Mouse (Mus musculus): ENCODE data around the gene Pqbp1. TPM values are rescaled to one million over a fixed set of nuclear protein-coding genes. Genes with fewer than 3 reads are reported as not detected.

Gene Pqbp1
- total and polyA plus RNA-seq, 3 experiments, result 20.4 to 30.7 (median 25.1) TPM

DNA sequence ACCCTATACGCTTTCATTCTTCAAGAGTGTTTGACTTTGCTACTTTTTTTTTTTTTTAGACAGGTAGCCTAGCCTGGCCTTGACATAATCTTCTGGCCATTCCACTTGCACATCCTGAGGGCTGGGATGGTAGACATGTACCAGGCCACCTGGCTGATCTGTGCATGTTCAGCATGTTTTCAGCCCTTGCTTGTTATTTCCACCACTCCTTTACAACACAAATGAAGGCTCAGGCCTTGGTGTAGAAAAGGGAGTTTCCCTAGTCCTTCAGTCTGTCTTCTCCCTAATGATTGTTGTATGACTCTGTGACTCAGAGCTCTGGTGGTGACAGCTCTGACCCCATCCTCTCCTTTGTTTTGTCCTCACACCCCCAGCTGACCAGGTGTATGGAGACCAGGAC, 31.9 kb downstream of the Pqbp1 start:
- no peaks in the 10 kb centered on the region for H3K36me3 ChIP-seq (ENCODE audit: control insufficient read depth, insufficient read depth, low read length)
- no peak overlapping the region for H3K27ac ChIP-seq
- intact Hi-C loops (cut with DNase I), result no loop called here
- no peak for DNase-seq
- TF ChIP-seq EP300 (IDR thresholded peaks at IDR 0.05; ENCODE audit: insufficient read depth, low read depth, low read length) (no peak), POLR2A (IDR thresholded peaks at IDR 0.05; ENCODE audit: insufficient read depth, low read depth, low read length) (no peak)
- no peaks in the 10 kb centered on the region; the same call in 1 of the 2 replicates for H3K79me2 ChIP-seq (replicated peaks; ENCODE audit: control insufficient read depth, insufficient read depth, low read length)
- no peak overlapping the region for H3K9ac ChIP-seq (ENCODE audit: low read depth, low read length)
- no peaks in the 10 kb centered on the region for H3K27me3 ChIP-seq (ENCODE audit: control insufficient read depth, insufficient read depth, low read length)
- no peaks in the 10 kb centered on the region for H3K4me1 ChIP-seq (ENCODE audit: control insufficient read depth, insufficient read depth, low read length)
- 83% methylated on average over 1 of the region's 1 CpGs for WGBS
- no peak overlapping the region for H3K4me3 ChIP-seq

- Histone ChIP-seq H3K27me3 (ENCODE audit: control insufficient read depth, insufficient read depth, low read length) (no peaks in the 10 kb centered on the region), H3K4me1 (ENCODE audit: control insufficient read depth, insufficient read depth, low read length) (no peaks in the 10 kb centered on the region), H3K79me2 (replicated peaks; ENCODE audit: control insufficient read depth, insufficient read depth, low read length) (no peaks in the 10 kb centered on the region; the same call in 1 of the 2 replicates), H3K4me3 (no peak overlapping the region), H3K9ac (ENCODE audit: low read depth, low read length) (no peak overlapping the region), H3K27ac (no peak overlapping the region), H3K36me3 (ENCODE audit: control insufficient read depth, insufficient read depth, low read length) (no peaks in the 10 kb centered on the region)
- no peak for TF ChIP-seq CTCF (IDR thresholded peaks at IDR 0.05)
- no peak for TF ChIP-seq POLR2A (IDR thresholded peaks at IDR 0.05; ENCODE audit: insufficient read depth, low read depth, low read length)
- TF ChIP-seq EP300 (IDR thresholded peaks at IDR 0.05; ENCODE audit: insufficient read depth, low read depth, low read length), result no peak
- 69% methylated on average over 2 of the region's 2 CpGs for WGBS
- intact Hi-C loops (cut with DNase I), result no loop called here
- no peak for DNase-seq
These were observed 33.3 kb downstream of the Pqbp1 start for GRCm38 (mm10) chrX:7865786-7866185.

DNA sequence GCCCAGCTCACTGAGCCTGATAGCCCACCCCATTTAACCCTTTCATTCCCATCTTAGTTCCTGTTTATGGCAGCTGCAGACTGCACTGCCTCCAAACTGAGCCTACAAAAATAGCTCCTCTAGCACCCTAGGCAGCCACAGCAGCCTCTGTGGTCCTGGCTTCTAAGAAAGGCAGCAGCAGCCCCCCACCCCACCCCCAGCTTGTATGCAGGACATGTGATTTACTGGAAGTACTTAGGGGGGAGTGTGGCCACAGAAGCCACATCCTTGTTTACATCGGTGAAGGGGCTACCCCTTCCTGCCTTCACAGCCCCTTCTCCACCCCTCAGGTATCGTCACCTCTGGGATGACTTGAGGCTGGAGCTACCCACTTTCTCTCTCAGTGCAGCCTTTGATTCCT, 33.7 kb downstream of the Pqbp1 start:
- Histone ChIP-seq H3K27ac (no peak overlapping the region), H3K36me3 (ENCODE audit: control insufficient read depth, insufficient read depth, low read length) (no peaks in the 10 kb centered on the region), H3K79me2 (replicated peaks; ENCODE audit: control insufficient read depth, insufficient read depth, low read length) (no peaks in the 10 kb centered on the region; the same call in 1 of the 2 replicates), H3K4me1 (ENCODE audit: control insufficient read depth, insufficient read depth, low read length) (no peaks in the 10 kb centered on the region), H3K9ac (ENCODE audit: low read depth, low read length) (no peak overlapping the region), H3K27me3 (ENCODE audit: control insufficient read depth, insufficient read depth, low read length) (no peaks in the 10 kb centered on the region), H3K4me3 (no peak overlapping the region)
- intact Hi-C loops (cut with DNase I), result no loop called here
- no peak for DNase-seq
- 65% methylated on average over 2 of the region's 2 CpGs for WGBS
- TF ChIP-seq POLR2A (IDR thresholded peaks at IDR 0.05; ENCODE audit: insufficient read depth, low read depth, low read length) (no peak), CTCF (IDR thresholded peaks at IDR 0.05) (no peak), EP300 (IDR thresholded peaks at IDR 0.05; ENCODE audit: insufficient read depth, low read depth, low read length) (no peak)

DNA sequence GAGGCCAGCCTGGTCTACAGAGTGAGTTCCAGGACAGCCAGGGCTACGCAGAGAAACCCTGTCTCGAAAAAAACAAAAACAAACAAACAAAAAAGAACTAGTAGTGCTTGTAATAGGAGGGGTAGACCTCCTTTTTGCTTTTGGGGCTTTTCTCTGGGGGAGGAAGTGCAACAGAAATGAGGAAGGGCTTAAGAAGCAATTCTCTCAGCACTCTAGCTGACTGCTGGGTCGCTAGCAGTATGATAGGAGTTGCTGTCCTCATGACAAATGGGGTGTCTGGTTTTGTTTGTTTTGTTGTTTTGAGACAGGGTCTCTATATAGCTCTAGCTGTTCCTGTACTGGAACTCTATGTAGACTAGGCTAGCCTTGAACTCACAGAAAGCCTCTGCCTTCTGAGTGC, 34.5 kb downstream of the Pqbp1 start:
- no peak for DNase-seq
- intact Hi-C loops (cut with DNase I), result no loop called here
- no peak overlapping the region for H3K9ac ChIP-seq (ENCODE audit: low read depth, low read length)
- H3K4me1 ChIP-seq (ENCODE audit: control insufficient read depth, insufficient read depth, low read length), result no peaks in the 10 kb centered on the region
- H3K79me2 ChIP-seq (replicated peaks; ENCODE audit: control insufficient read depth, insufficient read depth, low read length), result no peaks in the 10 kb centered on the region; the same call in 1 of the 2 replicates
- no peaks in the 10 kb centered on the region for H3K27me3 ChIP-seq (ENCODE audit: control insufficient read depth, insufficient read depth, low read length)
- TF ChIP-seq POLR2A (IDR thresholded peaks at IDR 0.05; ENCODE audit: insufficient read depth, low read depth, low read length) (no peak), CTCF (IDR thresholded peaks at IDR 0.05) (no peak), EP300 (IDR thresholded peaks at IDR 0.05; ENCODE audit: insufficient read depth, low read depth, low read length) (no peak)
- no peak overlapping the region for H3K4me3 ChIP-seq
- H3K27ac ChIP-seq, result no peak overlapping the region
- WGBS, result 79% methylated on average over 3 of the region's 3 CpGs
- H3K36me3 ChIP-seq (ENCODE audit: control insufficient read depth, insufficient read depth, low read length), result no peaks in the 10 kb centered on the region

GRCm38 (mm10) chrX:7863181-7863580, 35.9 kb downstream of the Pqbp1 start:
- no peak for TF ChIP-seq POLR2A (IDR thresholded peaks at IDR 0.05; ENCODE audit: insufficient read depth, low read depth, low read length)
- TF ChIP-seq EP300 (IDR thresholded peaks at IDR 0.05; ENCODE audit: insufficient read depth, low read depth, low read length), result no peak
- TF ChIP-seq CTCF (IDR thresholded peaks at IDR 0.05), result no peak
- no peak for DNase-seq
- Histone ChIP-seq H3K79me2 (replicated peaks; ENCODE audit: control insufficient read depth, insufficient read depth, low read length) (no peaks in the 10 kb centered on the region; the same call in 1 of the 2 replicates), H3K27me3 (ENCODE audit: control insufficient read depth, insufficient read depth, low read length) (no peaks in the 10 kb centered on the region), H3K9ac (ENCODE audit: low read depth, low read length) (no peak overlapping the region), H3K27ac (no peak overlapping the region), H3K36me3 (ENCODE audit: control insufficient read depth, insufficient read depth, low read length) (no peaks in the 10 kb centered on the region), H3K4me1 (ENCODE audit: control insufficient read depth, insufficient read depth, low read length) (no peaks in the 10 kb centered on the region), H3K4me3 (no peak overlapping the region)
- WGBS, result 67% methylated on average over 1 of the region's 1 CpGs
- intact Hi-C loops (cut with DNase I), result no loop called here

GRCm38 (mm10) chrX:7859191-7859753, 39.8 kb downstream of the Pqbp1 start:
- no peaks in the 10 kb centered on the region for H3K27me3 ChIP-seq (ENCODE audit: control insufficient read depth, insufficient read depth, low read length)
- H3K79me2 ChIP-seq (replicated peaks; ENCODE audit: control insufficient read depth, insufficient read depth, low read length), result no peaks in the 10 kb centered on the region
- WGBS, result 79% methylated on average over 3 of the region's 3 CpGs
- no peak overlapping the region for H3K9ac ChIP-seq (ENCODE audit: low read depth, low read length)
- no peak overlapping the region for H3K4me3 ChIP-seq
- H3K4me1 ChIP-seq (ENCODE audit: control insufficient read depth, insufficient read depth, low read length), result no peaks in the 10 kb centered on the region
- no peak overlapping the region for H3K27ac ChIP-seq
- H3K36me3 ChIP-seq (ENCODE audit: control insufficient read depth, insufficient read depth, low read length), result no peaks in the 10 kb centered on the region
- DNase-seq, result no peak
- TF ChIP-seq EP300 (IDR thresholded peaks at IDR 0.05; ENCODE audit: insufficient read depth, low read depth, low read length), result no peak
- intact Hi-C loops (cut with DNase I), result no loop called here
